Mouse (Mus musculus) spleen, postnatal 10 days (tissue): ENCODE data around the gene Srgap3.

ENCODE experiments used
- DNase-seq, 2 experiments: peaks; one replicate each; pipeline ENCODE4 v3.0.0; 2021 to 2022; ENCODE audit warnings: low spot score in 2 of 2

The Srgap3 gene

DNA sequence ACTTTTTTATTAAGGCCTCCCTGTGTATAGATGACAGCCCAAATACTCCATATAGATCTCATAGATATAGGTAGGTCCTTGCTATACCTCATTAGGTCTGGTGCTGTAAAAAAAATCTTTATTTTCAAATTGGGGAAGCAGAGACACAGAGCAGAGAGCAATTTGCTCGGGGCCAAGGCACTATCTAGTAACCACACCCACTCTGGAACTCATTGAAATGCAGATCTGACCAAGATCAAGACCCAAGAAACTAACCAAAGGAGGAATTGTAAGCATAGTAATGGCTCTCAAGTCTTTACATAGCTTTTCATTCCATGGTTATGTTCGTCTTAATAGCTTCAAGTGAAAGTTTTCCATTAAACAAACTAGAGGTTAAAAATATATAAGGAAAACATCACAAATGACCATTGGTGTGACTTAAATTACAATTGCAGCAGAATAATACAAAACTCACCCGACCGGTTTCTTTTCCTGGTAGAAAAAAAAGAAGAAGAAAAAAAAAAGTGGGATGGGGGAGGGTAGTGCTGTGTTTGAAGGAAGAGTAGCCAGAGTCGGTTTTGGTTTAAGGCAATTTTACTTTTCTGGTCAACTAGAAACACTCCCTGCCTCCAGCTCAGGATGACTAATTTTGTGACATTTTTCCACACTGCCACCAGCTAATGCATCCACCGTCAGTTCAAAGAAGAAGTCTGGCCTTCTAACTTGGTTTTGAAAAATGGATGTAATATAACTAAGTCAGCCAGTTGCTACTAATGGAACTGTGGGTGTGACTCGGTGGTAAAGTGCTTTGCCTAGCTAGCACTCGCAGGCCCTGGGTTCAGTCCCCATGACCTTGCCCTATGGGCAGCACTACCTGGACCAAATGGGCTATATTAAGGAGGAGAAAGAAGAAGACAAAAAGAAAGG is 3.4 kb upstream of the Srgap3 start:
- DNase-seq: no peak

DNA sequence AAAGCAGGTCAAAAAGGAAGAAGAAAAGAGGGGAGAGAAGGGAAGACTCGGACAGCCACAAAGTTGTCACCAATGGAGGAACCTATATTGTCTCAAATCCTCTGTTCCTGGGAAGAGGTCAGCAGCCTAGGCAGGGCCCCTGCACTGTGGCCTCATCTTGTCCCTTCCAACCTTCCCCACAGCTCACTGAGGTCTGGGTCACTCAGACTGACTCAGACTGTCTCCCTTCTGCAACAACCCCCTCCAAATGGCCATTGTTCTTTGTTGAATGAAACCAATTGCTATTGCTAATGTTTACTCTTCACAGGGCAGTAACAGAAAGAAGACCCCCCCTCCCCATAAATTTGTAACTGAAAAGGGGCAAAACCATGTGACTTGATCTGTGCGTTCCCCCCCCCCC is 2.2 kb upstream of the Srgap3 start:
- DNase-seq: no peak

DNA sequence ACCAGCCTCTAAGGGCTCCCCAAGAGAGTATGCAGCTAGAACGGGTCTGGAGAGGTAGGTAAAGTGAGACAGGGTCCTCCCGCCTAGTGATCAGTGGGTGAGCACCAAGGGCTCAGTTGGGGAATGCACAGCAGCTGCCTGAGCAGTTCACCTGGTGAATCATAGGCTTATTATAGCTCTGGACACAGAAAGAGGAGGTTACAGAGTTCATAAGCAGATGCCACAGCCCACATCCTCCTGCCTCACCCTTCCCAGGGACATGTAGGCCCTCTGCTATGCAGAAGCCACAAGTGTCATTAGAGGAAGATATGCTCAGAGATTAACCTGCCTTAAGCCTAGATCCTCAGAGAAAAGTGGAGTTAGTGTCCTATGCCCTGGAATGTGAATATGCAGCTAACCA is 1.4 kb upstream of the Srgap3 start:
- no peak for DNase-seq

DNA sequence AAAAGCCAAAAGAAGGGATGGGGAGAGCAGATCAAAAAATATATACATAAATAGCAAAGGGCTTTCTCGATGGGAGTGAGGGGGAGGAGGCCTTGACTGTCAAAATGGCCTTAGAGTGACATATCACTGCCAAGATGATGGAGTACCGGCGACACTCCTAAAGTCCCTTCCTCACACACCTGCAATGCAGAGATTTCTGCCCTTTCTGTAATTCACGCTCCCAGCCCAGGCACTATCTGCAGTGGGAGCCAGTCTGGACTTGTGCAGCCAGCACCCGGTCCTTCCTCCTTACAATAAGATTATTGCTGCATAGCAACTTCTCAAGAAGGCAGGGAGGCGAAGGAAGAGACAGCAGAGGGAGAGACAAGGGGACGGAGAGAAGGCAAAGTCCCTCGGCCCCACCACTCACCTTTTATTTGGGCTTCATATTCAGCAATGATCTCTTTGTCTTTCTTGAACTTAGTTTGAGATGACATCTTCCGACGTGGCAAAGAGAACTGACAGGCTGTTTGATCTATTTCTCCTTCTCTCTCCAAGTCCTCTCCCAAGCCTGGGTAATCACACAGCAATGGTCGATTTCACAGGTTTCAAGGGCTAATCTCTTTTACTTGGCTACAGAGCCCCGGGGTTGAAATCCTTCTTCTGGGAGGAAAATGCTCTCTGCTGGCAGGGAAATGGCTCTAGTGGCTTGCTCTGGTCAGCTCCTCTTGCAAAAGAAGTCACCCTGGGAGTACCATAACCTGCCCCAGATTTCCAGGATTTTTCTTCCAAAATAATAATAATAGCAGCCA is 850 bp downstream of the Srgap3 start:
- no peak for DNase-seq

DNA sequence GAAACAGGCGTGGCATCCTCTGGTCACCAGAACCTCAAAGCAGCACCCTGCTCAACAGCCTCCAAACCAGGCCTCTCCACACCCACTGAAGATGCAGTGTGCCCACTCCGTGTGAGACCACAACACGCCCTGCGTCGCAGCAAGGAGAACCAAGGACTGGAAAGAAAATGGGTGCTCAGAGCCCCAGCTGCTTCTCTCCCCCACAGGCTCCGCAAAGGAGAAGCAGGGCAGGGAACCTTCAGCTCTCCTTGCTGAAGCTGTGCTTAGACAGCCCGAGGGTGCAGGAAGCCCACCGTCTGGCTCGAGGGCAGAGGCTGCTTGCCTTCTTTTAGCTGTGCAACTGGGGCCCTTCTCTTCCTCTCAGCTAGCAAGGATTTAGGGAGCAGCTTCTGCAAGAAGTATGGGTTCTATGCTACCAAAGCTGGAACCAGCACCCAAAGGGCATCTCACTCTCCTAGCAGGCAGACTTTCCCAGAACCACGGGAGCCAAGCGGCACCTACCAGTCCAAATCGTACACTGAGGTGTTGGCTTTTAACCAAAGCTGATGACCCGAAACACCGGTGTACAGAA is 1.8 kb downstream of the Srgap3 start:
- DNase-seq: no peak

DNA sequence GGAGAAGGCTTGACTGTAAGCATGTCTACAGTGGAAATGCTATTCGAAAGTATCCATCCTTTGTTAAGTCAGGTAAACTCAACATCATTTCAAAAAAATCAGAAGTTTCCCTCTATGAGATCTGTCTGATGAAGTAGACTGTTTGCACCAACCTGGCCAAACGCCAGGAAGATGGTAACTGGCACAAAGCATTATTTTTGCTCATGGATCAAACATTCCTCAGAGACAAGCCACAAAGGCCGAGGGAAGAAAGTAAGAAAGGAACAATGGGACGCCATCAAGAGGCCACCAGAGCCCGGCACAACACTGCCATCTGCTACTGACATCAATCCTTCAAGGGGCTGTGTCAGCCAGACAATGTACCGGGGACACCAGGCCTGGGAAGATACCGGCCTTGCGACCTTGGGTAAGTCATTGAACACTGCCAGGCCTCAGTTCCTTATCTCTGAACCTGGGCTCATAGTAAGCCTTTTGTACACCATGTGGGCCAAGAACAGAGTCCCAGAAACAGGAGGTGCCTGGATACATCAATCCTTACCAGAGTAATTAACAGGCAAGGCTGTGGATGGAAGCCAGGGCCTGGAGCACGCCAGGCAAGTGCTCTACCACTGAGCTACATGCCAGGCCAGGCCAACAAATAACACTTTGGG is 3.3 kb downstream of the Srgap3 start:
- DNase-seq: no peak

DNA sequence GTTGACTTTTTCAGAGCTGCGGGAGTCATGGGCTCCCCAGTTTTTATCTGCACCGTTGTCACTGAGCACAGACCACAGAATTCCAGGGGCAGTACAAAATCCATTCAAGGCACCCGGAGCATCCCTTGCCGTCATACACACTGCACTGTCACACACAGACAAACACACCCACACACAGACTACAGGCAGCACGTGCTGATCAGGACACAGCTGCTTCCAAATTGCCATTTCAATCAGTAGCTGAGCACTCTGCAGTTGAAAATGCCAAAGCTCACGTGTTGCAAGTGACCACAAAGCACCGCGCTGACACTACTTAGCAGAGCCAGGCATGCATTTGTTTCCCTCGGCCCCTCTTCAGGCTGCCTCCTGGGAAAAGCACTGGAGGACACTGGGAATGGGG is 7.8 kb downstream of the Srgap3 start:
- DNase-seq: no peak

DNA sequence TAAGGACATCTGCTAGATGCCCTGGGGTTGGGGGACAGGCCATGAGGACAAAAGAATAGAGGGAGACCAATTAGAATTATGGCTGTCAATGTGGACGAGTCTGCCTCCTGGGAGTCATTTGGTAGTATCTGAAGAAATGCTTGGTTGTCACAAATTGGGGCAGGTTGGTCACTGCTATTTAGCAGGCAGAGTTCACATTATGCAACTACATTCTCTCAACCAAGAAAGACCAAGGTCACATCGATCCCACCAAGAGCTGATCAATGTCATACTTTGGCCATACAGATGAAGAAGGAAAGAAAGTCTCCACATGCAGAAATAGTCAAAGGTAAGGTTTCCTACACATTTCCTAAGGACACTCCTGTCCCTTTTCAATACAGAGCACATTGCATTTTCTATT is 9.3 kb downstream of the Srgap3 start:
- DNase-seq: no peak

DNA sequence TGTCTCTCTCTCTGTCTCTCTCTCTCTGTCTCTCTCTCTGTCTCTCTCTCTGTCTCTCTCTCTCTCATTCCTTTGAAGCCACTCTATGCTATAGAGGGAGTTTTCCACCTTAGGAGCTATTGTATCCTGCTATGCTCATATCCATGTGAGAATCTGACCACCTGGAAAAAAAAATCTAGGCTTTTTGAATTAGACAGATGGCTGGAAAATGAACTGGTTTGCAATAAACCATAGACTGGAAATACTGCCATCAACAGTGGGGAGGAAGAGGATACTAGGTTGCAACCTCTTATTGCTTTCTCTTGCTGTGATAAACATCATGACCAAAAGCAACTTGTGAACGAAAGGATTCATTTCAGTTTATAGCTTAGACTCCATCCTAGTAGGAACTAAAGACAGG is 12.6 kb downstream of the Srgap3 start:
- no peak for DNase-seq

DNA sequence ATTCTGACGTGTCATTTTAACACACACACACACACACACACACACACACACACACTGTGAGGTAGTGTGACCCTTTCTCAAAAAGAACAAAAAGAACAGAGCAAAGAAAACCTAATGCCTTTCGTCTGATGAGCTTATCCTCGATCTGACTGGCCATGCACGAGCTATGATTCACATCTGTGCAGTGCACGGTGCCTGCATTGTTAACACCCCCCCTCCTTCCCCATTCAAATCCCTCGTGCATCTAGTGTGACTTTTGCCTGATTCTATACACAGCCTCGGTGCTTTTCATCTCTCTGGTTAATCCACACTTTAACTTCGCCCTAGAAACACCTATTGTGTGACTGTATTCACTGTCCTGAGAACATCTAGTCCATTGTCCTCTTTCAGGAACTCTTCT is 14.5 kb downstream of the Srgap3 start:
- DNase-seq: no peak

DNA sequence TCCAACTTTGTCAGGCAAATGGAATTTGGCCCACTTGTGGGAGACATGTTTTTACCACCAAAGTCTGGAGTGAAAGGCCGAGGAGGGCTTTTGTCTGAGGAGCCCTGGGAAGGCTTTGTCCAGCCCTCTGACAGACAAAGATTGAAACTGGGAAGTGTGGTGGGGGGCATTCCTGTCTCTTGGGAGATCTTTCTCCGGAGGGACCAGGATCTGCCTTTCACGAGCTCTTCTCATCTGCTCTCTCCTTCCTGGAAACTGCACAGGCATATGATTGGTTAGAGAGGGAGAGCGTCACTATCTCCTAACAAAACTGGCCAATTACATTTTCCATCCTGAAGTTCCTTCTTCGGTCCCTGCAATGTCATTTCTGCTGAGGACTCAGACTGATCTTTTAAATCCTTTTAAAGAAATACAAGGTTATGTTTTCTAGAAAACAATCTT is 17.0 kb downstream of the Srgap3 start:
- DNase-seq: no peak

DNA sequence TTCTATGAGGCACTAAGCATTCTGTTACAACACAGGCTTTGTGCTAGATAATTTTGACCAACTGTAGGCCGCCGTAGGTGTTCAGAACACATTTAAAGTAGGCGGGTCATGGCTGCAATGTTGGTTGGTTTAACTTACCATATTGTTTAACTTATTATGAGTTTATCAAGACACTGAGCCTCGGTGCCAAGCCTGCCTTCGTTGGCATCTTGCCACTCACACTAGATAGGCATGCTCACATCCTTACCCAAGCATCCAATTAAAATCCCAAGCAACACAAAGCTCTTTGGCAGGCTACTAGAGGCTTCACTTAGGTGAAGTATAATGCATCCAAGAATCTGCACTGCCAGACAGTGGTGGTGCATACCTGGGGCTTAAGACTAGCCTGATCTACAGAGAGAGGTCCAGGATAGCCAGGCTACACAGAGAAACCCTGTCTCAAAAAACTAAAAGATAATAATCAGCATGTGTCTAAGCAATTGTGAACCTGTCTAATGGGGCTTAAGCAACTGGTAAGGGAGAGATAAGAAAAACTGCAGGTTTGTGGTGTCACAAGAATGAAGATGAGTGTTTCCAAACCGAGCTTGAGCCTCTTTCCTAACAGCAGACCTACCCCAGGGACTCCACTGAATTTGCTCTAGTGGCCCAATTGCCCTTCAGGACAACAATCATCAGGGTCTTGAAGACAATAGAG is 17.6 kb downstream of the Srgap3 start:
- no peak for DNase-seq

DNA sequence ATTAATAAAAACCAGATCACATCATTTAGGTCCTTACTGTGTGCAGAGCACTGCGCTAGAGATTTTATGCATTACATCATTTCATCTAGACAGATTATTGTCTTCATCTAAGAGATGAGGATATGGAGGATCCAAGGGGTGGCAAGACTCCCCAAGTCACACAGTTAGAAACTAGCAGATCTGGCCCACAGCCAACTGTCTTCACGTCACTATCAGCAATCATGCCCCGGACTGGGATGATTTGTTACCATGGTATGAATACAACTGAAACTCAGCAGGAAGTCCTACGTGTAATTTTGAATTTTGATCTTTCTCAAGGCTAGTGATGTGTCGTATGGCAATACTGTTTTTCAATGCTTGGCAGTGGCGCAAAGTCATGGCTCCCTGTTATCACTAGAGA is 18.2 kb downstream of the Srgap3 start:
- no peak for DNase-seq

DNA sequence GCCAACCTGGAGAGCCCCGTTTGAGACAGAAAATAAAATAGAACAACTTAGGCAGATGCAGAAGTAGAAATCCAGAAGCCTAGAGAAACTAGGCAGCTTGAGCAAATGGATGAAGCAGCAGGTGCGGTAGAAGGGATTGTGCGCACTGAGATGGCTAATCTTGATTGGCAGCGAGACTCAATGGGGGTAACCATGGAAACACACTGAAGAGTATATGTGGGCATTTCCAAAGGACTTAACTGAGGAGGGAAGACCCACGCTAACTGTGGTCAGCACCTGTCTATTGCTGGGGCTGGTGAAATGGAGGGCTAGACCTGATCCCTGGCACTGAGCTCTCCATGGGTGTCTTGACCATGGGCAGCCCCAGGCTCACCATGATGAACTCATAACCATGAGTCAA is 19.7 kb downstream of the Srgap3 start:
- no peak for DNase-seq

DNA sequence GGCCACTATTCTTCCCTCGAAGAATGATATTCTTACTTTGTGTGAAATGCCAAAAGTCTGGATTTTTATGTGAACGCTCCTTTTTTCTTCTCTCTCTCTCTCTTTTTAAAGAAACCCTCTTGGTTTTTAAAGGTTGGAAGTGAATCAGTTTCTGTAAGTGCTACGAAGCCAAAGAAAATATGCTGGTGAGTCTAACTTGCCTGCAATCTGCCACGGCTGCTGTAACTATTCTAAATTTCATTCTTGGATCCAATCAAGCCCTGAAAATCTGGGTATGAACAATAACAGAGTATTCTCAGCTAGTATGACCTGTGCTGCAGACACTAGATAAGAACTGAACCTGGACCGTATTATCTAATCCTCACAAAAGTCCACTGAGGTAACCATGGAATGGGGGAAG is 21.1 kb downstream of the Srgap3 start:
- no peak for DNase-seq

DNA sequence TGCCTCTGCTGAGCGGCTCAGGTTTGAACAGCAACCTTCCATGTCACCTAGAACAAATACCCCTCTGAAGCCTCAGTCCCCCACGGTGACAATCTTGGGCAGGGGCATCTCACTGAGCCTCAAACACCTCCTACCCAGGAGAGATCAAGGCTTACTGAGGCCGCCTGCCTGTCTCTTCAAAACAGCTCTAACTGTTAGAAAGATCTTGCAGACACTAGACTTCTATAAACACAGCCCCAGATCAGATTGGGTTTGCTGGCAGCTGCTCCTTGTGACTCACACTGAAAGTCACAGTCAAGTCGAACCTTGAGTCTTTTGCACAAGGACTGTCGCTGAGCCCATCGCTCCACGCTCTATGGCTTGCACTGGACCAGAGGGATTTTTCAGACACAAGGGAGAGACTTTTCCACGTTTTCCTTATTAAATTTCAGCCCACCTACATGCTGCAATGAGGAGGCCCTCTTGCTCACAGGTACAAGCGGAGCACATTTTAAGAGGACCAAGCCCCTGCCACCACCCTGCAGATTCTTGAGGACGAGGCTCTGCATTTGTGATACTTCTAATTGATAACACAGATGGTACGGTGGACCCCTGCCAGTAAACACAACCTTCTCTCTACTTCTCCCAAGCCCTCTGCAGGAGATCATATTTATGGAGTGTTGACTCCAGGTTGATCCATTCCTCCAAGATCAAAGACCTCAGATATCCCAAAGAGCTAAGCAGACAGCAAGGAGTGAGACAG is 21.7 kb downstream of the Srgap3 start:
- DNase-seq: no peak

DNA sequence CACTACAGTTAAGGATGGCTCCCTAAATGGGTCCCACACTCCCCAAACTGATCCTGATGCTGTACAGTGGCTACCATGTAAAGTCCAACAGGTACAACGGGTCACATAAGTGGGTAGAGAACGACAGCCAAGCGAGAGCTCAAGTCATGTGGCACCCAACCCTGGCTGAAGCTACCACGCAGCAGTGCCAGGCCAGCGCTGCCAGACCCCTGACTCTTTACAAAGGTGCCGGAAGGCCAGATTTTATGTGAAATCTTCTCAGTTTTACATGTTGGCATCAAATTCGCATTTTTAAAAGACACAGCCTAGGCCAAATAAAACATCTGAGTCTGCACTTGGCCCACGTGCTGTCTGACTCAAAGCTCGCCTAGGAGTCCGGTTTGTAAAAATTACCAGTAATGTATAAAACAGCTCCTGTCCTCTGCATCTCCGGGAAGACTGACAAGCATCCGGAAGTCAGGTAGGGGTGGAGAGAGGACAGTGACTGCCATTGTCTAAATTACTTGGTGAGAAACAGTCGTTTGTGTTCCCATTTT is 22.4 kb downstream of the Srgap3 start:
- DNase-seq: no peak

DNA sequence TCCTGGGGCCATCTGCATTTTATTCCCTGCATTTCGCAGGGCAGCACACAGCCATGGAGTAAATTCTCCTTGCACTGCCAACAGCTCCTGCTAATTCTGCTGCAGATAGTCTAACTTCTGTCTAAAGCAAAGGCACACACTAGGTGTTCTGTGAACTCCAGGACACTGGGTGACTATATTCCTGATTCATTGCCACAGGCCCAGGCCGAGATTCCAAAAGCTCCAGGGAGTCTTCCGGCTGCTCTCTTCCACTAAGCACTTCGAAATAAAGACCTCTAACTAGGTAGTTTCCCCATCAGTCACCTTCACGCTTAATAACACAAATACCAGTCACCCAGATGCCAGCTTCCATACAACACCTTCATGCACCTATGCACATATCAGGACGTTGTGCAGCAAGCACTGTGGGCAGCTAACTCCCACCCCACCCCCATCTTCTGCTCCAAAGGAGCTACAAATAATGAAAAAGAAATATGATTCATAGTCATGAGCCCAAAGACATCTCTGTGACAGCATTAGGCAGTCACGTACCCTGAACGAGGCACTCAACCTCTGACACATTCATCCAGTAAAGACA is 26.4 kb downstream of the Srgap3 start:
- DNase-seq: no peak

DNA sequence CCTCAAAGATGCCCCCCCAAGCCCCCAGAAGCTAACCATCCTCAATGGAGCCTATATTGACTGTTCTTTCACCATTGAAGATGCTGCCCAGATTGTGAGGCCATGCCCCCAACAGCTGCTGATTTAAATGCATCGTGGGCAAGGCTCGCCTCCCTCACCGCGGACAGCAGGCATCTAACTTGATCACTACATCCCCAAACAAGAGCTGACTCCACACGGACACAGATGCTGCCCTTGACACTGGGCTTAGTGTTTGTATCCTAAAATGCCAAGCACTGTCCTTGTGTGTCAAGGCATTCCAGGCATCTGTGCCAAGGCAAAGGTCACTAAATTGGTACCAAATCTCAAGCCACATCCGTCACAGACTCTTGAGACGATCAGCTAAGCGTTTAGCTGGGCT is 29.3 kb downstream of the Srgap3 start:
- DNase-seq: no peak

DNA sequence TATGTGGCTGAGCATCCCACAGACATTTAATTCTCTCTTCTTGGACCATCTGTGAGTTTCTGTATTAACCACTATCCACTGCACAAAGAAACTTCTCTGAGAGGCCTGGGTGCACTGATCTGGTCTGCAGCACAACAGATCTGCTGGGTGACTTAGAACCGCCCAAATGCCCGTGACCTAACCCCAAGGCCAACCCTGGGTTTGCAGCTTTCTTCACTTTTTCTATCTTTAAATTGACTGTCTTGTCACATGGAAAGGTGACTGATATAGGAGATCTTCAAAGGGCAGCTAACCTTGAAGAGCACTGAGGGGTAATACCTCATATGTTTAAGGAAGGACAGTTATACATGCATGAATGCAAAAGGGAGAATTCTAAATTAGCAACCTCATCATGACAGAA is 30.8 kb downstream of the Srgap3 start:
- DNase-seq: no peak
